Mouse (Mus musculus): ENCODE measurements at regions not wholly inside any gene's neighbourhood (a gene's known extent, or its start where the extent isn't known, plus 50 kb on each side); places are given as distances from the start of the nearest gene placed in this dataset.

- TF ChIP-seq CTCF (conservative IDR thresholded peaks at IDR 0.05; ENCODE audit: insufficient read depth, insufficient read length, low read depth, low read length) = no peak
- TF ChIP-seq POLR2A (IDR thresholded peaks at IDR 0.05; ENCODE audit: low read depth, low read length) = no peak
Measured at GRCm38 (mm10) chr2:107925116-107925515, 634.7 kb downstream of the Kcna4 start.

All from kidney, adult 2 months (tissue).